Mouse (Mus musculus) brain, embryonic 14.5 days (tissue): ENCODE measurements at regions not wholly inside any gene's neighbourhood (a gene's known extent, or its start where the extent isn't known, plus 50 kb on each side); places are given as distances from the start of the nearest gene placed in this dataset.

Experiments used
- CTCF ChIP-seq: fragments of 200-500 bp; IDR thresholded peaks from 2 replicates; pipeline ENCODE4 v1.5.1; 2012; ENCODE audit warnings: inconsistent platforms, mild to moderate bottlenecking, moderate library complexity, borderline replicate concordance; ENCODE audit not compliant: insufficient read depth, insufficient read length; ENCODE audit errors: extremely low read depth
- POLR2A ChIP-seq: fragments of 200-500 bp; IDR thresholded peaks from 2 replicates; pipeline ENCODE4 v1.6.1; 2012; ENCODE audit warnings: mild to moderate bottlenecking, inconsistent platforms, borderline replicate concordance; ENCODE audit not compliant: poor library complexity, insufficient read depth, insufficient read length, severe bottlenecking; ENCODE audit errors: extremely low read depth

GRCm38 (mm10) chr14:72227853-72228252, 263.8 kb downstream of the Gm9195 start:
- TF ChIP-seq CTCF (no peak), POLR2A (no peak)
